Mouse (Mus musculus) adrenal gland, postnatal 10 days (tissue): ENCODE results near the gene Taar6. TPM values are rescaled to one million over a fixed set of nuclear protein-coding genes. Genes with fewer than 3 reads are reported as not detected.

Experiments used
- DNase-seq: peaks from one replicate; pipeline ENCODE4 v3.0.0; 2021; ENCODE audit warnings: mixed read lengths
- long read RNA-seq, 2 experiments: library from polyadenylated mRNA; stranded (forward); transcript quantifications; one replicate each; pipeline ENCODE4 v2.0.0; 2021
- total RNA-seq, 2 experiments: library from RNA; stranded (reverse); gene quantifications; 2 replicates each; pipeline ENCODE4 v1.2.3; 2021

The Taar6 gene
- not detected for total RNA-seq
- long read RNA-seq, experiment 1, result 0 reads
- long read RNA-seq, experiment 2, result 0 reads

DNA sequence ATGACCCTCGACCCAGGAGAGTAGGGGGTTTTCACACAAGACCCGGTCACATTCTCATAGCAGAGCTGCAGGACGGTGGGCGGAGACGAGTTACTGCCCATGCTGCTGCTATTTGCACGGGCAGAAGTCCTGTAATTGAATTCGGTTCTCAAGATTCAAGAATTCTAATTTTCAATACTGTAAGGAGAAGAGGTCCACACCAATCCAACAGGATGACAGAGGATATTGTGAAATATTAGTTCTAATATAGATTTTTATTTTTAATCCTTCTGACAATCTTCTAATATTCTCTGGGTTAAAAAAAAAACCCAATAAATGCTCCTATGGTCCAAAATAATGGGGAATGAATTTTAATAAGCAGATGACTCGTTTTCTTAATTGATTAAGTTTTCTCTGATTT lies at the start of gene Taar6:
Gene Taar6 (minus strand): TSS at position 101 of the 400 bp plus-strand sequence.
- DNase-seq, result no peak

DNA sequence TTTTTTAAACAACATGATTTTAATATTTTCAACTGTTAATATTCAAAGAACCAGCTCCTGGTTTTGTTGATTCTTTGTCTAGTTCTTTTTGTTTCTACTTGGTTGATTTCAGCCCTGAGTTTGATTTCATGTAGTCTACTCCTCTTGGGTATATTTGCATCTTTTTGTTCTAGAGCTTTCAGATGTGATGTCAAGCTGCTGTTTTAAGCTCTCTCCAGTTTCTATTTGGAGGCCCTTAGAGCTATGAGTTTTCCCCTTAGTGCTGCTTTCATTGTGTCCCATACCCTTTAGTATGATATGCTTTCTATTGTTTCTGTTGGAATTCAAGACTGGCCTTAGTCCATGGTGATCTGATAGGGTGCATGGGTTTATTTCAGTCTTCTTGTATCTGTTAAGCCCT lies 45.9 kb upstream of the Taar6 start:
- DNase-seq, result no peak

DNA sequence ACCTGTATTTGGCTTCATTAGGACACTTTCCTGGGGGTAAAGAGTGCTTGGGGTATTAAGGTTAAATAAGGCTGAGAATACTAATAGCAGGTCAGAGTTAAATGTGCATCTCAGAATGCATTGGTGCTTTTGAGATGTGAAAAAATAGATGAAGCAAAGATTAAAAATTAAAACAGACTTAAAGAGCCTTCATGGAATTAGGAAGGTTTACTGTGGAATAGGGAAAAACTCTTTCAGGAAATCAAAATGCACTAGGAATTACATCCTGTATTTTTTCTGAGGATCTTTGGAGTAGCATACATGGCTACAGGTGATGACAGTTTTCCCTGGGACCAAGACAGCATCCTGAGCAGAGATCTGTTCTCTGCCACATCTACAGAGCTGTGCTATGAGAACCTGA lies 41.5 kb upstream of the Taar6 start, which contains the start of gene Taar7d:
Gene Taar7d (plus strand): TSS at position 301 of the 400 bp plus-strand sequence.
- DNase-seq, result no peak

DNA sequence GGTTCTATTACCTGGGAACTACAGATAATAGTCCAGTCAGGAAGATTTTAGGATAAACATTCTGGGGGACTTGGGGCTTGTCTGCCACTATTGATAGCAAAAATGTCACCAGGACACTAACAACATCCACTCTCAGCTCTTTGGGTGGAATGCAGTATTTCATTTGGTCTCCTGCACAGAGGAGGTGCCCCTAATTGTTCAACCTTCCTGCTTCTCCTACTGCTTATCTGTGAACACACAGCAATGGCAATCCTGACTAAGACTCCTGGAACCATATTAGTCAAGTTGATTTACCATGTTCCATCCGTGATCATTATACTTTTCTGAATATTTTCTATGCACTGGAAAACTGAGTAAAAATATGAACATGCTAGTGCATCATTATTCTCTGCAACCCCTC lies 22.7 kb upstream of the Taar6 start:
- DNase-seq, result no peak

DNA sequence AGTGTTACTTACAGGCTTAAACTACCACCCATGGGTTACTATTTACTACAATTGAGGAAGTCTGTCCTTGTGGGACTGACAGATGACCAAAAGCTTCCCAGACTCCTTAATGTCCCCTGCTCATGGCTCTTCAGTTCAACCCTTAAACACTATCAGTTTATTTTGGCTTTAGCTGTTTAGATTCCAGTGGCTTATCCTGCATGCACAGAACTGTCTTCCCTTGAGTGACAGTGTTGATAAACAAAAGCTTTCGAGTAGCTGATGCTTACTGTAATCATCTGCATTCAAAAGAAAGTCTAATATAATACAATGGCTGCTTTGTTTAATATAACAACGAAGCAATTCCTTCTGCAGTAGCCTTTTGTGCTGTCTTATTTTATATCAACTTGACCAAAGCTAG lies 21.6 kb upstream of the Taar6 start:
- DNase-seq, result no peak

DNA sequence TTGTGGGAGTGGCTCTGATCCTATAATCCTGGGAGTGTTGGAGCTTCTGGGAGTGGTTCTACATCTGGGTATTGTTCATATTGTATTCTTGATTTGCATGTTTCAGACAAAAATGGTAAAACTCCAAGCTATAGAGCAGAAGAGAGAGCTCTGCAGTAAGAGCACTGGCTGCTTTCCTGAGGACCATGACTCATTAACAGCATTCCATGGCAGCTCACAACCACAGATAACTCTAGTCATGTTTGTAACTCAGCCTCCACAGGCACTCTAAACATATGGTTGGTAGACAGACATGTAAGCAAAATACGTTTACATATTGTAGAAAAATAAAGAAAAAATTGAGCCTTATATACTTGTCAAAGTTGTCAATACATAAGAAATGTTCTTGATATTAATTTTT lies 21.0 kb upstream of the Taar6 start:
- no peak for DNase-seq

DNA sequence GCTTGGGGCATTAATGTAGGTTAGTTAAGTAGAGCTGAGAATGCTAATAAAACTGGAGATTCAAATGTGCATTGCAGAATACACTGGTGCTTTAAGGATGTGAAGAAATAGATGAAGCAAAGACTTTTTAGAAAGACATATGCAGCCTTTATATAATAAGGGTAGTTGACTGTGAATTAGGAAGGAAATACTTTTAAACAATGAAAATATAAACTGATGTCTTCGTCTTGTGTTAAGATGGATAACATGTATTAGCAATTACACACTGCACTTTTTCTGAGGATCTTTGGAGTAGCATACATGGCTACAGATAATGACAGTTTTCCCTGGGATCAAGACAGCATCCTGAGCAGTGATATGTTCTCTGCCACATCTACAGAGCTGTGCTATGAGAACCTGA lies 14.2 kb upstream of the Taar6 start, which contains the start of gene Taar7b:
Gene Taar7b (plus strand): TSS at position 301 of the 400 bp plus-strand sequence.
- no peak for DNase-seq

DNA sequence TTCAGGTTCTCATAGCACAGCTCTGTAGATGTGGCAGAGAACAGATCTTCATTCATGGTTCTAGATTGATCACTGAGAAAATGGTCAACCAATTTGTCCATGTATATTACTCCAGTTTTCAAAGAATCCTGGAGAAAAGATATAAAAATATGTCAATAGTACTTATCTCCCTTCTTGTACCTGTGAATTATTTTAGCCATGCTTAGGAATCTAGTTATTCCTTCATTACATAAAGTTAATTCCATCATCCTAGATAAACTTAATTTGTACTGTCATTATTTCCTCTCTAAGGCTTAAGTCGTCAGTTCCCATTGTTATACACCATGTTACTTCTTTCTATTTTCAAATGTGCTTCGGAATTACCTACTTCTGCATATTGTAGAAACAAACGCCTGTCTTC lies 7.9 kb upstream of the Taar6 start, which contains the start of gene Taar7a:
Gene Taar7a (minus strand): TSS at position 101 of the 400 bp plus-strand sequence.
- no peak for DNase-seq

DNA sequence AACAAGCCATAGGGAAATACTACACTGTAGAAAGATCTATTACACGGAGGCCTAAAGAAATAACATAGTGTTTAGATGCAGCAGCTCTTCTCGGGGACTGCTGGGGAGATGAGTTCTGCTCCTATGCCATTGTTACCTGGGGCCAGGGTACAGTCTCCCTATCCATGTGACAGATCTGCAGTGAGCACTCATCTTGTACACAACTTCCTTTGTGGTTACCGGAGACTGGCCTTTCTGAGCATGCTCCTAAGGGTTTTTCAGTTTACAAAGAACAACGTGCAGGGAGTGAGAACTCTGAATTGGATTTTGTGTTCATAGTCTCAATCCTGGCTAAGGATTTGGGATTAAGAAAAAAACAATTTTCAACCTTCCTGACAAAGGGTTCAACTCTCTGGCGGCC lies 973 bp upstream of the Taar6 start:
- no peak for DNase-seq

DNA sequence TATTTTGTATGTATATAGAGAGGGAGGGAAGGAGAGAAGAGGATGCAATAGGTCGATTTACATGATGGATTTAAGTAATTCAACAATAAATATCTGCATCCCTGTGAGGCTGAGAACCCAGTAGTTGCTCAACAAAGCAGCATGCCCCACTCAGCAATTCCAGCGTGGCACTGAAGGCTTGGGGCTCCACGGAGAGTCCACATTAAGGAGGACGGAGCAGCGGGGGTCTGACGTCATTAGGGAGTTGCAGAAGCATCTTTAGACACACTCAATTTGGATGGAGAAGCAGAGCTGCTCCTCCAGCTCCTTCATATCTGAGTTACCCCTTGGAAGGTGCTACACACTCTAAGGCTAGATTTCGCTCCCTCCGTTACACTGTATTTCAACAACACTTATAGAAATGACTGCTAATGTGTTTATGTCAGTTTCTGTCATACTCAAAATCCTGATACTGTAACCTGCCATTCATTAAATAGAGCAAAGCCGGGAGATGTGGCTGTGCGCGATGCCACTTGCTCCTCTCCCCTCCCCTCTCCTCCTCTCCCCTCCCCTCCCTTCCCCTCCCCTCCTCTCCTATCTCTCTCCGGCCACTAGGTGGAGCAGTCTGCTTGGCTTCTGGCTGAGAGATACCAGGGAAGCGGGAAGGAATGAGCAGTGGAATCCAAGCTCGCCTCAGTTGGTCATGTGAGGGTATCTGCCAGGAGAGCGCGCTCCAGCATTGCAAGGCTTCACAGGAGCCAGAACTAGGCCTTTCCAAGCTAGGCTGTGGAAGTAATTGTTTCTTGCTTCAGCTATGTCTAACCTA lies 6.3 kb downstream of the Taar6 start:
- peak; percentile 85 for DNase-seq

DNA sequence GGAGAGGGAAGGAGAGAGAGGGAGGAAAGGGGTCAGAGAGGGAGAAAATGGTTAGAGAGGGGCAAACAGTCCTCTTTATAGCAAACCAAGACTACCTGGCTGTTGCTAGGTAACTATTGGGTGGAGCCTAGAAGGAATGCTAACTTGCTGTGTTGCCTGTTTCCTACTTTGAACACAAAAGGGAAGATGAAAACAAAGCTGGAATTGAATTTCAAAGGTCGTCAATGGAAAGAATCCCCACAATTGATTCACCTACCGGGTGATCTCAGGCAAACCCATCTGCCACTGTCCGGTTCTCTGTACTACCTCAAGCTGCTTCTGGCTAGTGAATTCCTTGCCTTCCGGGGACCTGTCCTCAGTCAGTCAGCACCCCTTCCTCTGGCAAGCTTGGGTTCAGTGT lies 7.5 kb downstream of the Taar6 start:
- DNase-seq, result no peak

DNA sequence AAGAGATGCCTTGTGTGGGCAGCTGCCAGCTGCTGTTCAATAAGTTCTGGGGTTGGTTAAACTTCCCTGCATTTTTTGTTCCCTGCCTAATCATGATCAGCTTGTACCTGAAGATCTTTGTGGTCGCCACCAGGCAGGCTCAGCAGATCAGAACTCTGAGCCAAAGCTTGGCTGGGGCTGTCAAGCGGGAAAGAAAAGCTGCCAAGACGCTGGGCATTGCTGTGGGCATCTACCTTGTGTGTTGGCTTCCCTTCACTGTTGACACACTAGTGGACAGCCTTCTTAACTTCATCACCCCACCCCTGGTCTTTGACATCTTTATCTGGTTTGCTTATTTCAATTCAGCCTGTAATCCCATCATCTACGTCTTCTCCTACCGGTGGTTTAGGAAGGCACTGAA lies 14.2 kb downstream of the Taar6 start:
- DNase-seq, result no peak

DNA sequence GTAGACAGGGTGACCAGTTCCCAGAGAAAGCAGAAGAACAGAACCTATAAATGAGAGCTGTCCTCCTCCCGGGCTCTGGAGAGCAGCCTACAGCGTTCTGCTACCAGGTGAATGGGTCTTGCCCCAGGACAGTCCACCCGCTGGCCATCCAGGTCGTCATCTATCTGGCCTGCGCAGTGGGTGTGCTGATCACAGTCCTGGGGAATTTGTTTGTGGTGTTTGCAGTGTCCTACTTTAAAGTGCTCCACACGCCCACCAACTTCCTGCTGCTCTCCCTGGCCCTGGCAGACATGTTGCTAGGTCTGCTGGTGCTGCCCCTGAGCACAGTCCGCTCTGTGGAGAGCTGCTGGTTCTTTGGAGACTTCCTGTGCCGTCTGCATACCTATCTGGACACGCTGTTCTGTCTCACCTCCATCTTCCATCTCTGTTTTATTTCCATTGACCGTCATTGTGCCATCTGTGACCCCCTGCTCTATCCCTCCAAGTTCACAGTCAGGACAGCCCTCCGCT lies 14.7 kb downstream of the Taar6 start, which contains the start of gene Taar5:
Gene Taar5 (plus strand): TSS at position 51 of the 510 bp plus-strand sequence.
- DNase-seq, result no peak

DNA sequence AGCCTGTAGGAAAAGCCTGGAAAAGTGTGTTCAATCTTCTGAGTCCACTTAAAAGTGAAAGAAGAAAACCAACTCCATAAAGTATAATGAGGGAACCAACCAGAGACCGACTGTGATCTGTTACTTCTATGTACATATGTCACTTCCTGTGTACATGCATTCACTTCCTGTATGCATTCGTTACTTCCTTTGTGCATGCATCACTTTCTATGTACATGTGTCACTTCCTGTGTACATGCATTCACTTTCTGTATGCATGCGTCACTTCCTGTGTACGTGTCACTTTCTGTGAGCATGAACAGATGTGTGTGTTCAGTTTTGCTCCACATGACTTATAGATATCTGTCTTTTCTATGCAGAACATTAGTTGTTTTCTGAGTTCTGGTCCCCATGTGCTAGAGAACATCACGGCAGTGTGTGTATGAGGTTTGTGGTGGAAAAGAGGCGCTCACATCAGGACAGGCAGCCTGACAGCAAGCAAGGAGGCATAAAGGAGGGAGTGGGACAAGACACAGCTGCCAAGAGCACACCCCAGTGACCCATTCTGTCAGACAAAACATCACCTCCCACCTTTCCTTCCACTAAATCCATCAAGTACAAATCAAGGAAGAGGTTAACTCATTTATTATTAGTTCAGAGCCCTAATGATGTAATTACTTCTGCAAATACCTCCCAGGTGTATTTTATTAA lies 20.4 kb downstream of the Taar6 start:
- DNase-seq, result no peak

DNA sequence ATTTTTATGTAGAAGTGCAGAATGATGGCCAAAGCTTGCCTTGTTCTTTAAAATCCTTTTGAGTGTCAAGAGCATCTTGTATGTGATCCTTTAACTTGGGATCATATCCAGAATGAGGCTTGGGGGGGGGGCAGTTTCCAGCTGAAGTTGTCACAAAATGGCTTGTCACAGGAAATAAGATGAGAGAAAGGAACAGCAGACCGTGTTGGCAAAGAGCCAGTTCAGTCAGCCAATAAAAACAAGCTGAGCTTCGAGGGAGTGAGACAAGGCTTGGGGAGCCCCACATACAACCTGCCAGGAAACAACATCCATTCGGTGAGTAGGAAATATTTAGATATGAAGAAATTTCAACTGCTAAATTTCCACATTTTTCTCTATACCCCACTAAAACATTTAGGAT lies 22.0 kb downstream of the Taar6 start:
- DNase-seq, result no peak

DNA sequence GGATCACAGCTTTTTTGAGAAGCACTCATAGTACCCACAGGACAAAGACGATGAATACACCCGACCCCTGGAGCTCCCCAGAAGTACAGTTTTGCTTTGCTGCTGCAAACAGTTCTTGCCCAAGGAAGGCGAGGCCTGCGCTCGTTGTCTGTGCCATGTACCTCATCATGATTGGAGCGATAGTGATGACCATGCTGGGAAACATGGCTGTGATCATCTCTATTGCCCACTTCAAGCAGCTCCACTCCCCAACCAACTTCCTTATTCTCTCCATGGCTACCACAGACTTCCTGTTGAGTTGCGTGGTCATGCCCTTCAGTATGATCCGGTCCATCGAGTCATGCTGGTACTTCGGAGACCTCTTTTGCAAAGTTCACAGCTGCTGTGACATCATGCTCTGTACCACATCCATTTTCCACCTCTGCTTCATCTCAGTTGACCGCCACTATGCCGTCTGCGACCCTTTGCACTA lies 25.0 kb downstream of the Taar6 start, which contains the start of gene Taar4:
Gene Taar4 (plus strand): TSS at position 51 of the 472 bp plus-strand sequence.
- DNase-seq, result no peak

DNA sequence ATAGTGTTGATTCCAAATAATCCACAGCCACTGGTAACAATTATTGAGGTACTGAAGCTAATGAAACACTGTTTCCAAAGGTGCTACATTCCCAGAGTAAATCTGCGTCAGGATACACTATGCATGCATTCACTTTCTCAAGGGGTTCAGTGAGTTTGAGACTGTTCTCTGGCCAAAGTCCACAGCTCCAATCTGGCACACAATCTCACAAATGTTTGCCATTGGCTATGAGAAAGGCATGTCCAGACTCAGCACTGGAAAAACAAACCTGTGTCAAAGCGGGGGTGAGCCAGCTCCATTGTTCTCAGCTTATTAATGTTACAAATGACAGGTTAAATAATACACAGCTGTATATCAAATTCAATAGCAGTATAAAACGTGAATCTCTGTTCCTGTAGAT lies 26.4 kb downstream of the Taar6 start:
- DNase-seq, result no peak

DNA sequence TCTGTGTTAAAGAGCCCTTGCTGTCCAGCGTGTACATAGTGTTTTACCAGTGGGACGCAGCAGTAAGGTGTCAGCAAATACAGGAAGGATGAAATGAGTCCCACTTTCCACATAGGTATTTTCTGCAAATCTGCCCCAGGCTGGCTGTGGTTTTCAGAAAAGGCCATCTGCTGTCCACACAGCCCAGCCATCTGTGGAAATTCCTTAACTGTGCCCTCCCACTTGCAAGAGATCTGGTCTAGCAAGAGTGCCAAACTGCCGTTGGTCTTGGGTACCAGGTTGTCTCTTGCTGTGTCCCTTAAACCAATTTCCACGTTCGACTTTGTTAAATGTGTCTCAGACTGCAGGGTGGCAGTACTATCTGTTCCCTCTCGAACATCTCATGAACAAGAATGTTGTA lies 33.7 kb downstream of the Taar6 start:
- DNase-seq, result no peak

DNA sequence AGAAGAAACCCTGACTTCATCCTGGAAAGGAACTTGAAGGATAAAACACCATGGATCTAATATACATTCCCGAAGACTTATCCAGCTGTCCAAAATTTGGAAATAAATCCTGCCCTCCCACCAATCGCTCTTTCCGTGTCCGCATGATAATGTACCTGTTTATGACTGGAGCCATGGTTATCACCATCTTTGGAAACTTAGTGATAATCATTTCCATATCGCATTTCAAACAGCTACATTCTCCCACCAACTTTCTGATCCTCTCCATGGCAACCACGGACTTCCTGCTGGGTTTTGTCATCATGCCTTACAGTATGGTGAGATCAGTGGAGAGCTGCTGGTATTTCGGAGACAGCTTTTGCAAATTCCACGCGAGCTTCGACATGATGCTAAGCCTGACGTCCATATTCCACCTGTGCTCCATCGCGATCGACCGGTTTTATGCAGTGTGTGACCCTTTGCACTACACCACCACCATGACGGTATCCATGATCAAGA lies 35.9 kb downstream of the Taar6 start, which contains the start of gene Taar3:
Gene Taar3 (plus strand): TSS at position 51 of the 498 bp plus-strand sequence.
- no peak for DNase-seq

DNA sequence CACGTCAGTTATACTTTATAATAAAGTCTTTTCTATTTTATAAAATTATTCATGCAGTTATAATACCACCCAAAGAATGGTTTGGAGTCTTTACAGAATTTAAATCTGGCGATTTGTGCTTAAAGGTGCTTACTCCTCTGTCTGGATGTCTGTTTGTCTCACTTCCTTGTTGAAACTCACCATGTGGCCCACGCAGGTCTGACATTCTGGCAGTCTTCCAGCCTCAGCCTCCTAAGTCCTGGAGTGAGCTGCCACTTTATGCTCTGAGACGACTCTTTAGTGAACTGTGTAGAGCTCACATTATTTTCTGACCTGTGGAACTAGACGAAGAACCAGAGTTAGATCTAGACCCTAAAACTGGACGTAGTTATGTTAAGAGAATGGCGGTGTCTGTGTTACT lies 37.4 kb downstream of the Taar6 start:
- DNase-seq, result no peak

DNA sequence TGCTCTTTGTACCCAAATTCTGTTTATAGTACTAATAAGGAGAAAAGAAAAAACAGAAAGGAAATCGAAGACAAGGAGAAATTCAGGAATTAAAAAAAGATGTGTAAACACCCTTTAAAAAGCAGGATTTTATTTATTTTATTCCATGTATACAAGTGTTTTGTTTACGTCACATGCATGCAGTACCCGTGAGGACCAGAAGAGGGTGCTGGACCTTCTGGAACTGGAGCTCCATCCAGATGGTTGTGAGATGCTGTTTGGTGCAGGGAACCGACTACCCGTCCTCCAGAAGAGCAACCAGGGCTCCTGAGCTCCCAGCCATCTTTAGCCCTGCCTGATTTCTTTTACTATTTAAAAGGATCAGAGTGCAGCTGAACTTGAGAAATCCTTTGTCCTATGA lies 43.0 kb downstream of the Taar6 start:
- DNase-seq, result peak; percentile 8

DNA sequence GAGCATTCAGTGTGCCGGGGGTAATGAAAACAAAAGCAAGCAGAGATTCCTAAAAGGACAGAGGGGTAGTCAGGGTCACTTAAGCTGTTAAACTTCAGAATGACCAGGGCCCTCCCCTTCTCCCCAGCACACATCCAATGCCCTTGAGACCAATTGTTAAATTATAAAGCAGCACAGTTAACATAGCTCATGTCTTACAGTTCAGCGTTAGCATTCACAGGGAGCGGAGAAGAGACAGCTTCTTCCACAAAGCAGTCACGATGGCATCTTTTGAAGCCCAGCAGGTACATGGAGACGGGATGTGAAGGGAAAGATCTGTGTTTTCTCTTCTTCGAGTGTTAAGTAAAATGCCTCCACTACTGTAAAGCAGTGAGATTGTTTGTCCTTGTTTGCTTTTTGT lies 47.1 kb downstream of the Taar6 start, which contains the start of gene Taar2:
Gene Taar2 (plus strand): TSS at position 261 of the 400 bp plus-strand sequence.
- DNase-seq, result no peak

DNA sequence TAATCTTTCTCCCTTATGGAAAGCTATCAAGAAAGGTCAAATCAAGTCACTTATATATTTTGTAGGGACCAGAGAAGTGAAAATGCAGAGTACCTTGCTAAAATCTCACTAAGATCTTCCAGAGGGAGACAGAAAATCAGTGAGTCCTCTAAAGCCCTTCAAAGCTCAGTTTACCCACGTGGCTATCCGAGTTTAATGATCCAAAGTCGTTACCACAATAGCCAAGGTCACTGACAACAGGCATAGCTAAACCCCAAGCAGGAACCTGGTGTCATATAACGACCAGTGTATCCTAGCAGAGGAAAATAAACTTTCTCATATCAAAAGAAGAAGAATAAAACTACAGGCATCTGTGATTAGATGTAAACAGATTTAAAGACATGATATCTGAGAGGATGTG lies 47.8 kb downstream of the Taar6 start:
- no peak for DNase-seq
